Mouse (Mus musculus) 3134 (cell line): ENCODE measurements around the gene Sema4d.

ENCODE experiments used
- DNase-seq: peaks from one replicate; pipeline ENCODE4 v3.0.0-alpha.2; 2011; ENCODE audit warnings: low spot score; ENCODE audit not compliant: insufficient read length; ENCODE audit errors: extremely low read depth

The Sema4d gene

GRCm38 (mm10) chr13:51645872-51646271 lies 147.7 kb downstream of the Sema4d start:
- DNase-seq: peak; percentile 15

GRCm38 (mm10) chr13:51644829-51645789 lies 148.4 kb downstream of the Sema4d start, which contains the start of gene Cks2:
TSS of gene Cks2 (plus strand) at chr13:51645232.
- DNase-seq: peak; percentile 97

DNA sequence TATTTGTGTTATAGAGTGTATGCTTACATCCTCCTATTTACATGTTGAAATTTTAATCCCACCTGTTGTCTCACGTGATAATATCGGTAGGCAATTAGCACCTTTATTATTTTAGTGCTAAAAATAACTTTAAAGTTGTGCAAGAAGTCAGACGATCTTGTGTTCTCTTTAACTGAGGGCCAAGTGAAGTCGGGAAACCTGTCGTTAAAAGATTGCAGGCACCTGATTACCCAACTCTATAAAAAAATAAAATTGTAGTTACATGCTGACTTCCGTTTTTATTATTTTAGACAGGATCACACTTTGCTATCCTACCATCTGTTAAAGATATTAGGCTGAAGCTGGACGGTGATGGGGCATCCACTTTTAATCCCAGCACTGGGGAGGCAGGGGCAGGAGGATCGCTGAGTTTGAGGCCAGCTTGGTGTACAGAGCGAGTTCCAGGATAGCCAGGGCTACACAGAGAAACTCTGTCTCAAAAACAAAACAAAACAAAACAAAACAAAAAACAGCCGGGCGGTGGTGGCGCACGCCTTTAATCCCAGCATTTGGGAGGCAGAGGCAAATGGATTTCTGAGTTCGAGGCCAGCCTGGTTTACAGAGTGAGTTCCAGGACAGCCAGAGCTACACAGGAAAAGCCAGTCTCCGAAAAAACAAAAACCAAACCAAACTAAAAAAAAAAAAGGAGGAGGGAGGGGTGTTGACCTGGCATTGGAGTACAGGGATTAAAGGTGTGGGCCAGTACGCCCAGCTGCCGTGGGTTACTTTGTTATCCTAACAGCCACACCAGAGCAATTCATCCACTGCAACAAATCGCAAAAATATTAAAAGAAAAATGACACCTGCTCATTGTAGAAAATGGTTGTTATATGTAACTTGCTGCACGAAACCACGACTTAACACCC lies 149.4 kb downstream of the Sema4d start:
- DNase-seq: no peak

DNA sequence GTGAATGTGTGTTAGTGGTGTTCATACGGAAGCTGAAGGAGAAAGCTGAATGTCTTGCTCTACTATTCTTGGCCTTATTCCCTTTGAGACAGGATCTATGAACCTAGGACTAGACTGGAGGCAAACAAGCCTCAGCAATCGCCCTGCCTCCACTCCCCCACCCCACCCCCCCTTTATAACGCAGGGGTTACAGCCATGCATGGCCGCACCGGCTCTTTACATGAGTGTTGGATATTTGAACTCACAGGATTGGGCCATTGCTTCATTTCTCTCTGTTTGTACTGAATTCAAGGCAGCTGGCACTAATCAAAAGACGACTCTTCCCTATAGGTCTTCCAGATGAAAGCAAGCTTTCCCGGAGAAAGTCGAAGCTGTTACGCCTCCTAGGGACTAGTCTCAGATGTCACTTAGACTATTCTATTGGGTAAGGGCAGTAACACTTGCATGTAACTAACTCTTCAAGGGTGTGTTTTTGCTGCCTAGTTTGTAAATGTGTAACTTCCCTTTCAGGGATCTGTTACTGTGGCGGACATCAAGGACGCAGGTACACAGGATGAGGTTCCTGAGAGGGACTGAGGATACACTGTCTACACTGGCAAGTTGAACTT lies 151.3 kb downstream of the Sema4d start:
- no peak for DNase-seq

DNA sequence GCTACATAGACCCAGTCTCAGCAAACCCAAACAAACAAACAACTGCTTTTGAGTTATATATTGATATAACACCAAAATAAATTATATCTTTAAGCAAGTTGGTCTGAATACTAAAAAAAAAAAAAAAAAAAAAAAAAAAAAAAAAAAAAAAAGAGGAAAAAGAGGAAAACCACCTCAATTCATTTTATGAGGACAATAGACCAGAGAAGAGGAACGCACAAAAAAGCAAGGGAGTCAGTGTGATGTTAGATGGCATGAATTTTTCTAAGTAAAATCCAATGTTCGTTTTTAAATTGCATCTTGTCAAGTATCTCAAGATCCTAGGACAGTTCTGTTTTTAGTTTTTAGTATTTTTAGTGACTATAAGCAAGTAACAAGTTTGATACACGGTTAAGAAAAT lies 152.1 kb downstream of the Sema4d start:
- DNase-seq: no peak

DNA sequence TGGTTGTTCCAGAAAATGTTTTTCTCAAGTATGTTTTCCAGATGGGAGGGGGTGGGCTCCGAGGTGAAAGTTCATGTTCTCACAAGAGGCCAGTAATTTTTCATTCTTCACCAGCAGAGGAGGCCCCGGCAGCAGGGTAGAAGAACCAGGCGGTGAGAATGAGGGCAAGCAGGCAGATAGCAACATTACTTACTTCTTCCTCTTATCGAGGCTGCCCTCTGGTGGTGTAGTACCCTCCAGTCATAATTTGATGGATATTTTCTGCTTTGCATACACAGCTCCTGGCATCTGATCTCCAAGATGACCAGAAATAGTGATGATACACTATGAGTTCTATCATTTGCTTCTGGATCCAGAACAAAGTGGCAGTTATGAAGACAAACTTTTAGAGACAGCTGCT lies 154.6 kb downstream of the Sema4d start:
- DNase-seq: no peak
